Mouse (Mus musculus) adrenal gland, adult (tissue): Measurements from ENCODE around the gene Pax4.

ENCODE experiments used
- DNase-seq, 2 experiments: peaks; one replicate each; pipeline ENCODE4 v3.0.0; 2022 to 2023; ENCODE audit warnings: low spot score in 1 of 2; ENCODE audit not compliant: inconsistent age in 2 of 2

The Pax4 gene

GRCm38 (mm10) chr6:28398726-28399125 lies 50.4 kb downstream of the Pax4 start:
- no peak for DNase-seq

GRCm38 (mm10) chr6:28397681-28398203 lies 51.4 kb downstream of the Pax4 start, which contains the start of gene Zfp800:
Gene Zfp800 (minus strand): TSS chr6:28398005.
- DNase-seq, result peak in 1 of 2 experiments; percentile 60

GRCm38 (mm10) chr6:28396853-28397457 lies 52.2 kb downstream of the Pax4 start:
- peak in 1 of 2 experiments; percentile 55 for DNase-seq

- no peak for DNase-seq
Observed at GRCm38 (mm10) chr6:28396051-28396852, 52.9 kb downstream of the Pax4 start.
